Mouse (Mus musculus) common myeloid progenitor, adult 5-6 weeks (primary cell): ENCODE results near the gene Cd52. TPM values are rescaled to one million over a fixed set of nuclear protein-coding genes. Genes with fewer than 3 reads are reported as not detected.
A peak's percentile ranks its signal among the peaks of the same experiment; 100 is the strongest.

ENCODE experiments used
- ATAC-seq: replicated peaks from 2 replicates; pipeline ENCODE4 v1.8.0; 2016; ENCODE audit warnings: low read depth, mild to moderate bottlenecking, moderate TSS enrichment, inconsistent platforms; ENCODE audit not compliant: poor library complexity, severe bottlenecking
- total RNA-seq: library from RNA; stranded (forward); fragments of 200-1000, 187-1606 nt; gene quantifications from 2 replicates; pipeline ENCODE4 v1.2.3, GENCODE M21; 2017

Gene Cd52
- total RNA-seq, 1 experiment from 2014 or later, result 234 TPM

- no peak for ATAC-seq
These were observed 25.4 kb upstream of the Cd52 start for GRCm38 (mm10) chr4:134120192-134120805.

DNA sequence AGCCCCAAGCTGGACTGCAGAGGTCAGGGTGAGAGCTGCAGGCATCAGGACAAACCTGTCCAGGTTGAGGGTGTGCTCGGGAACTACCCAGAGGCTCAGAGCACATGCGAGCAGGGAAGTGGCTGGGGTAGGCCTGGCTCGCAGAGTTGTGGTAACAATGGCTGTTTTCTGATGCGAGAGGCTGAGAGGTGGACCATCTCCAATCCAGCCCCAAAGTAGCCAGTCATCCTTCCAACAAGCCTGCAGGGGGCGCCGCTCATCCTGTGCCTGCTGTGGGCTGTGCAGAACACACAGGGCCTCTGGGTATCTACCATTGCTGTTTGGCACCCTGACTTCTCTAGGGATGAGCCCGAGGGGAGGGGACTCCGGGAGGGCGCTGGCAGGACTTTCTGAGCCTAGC, 24.8 kb upstream of the Cd52 start:
- ATAC-seq, result no peak

DNA sequence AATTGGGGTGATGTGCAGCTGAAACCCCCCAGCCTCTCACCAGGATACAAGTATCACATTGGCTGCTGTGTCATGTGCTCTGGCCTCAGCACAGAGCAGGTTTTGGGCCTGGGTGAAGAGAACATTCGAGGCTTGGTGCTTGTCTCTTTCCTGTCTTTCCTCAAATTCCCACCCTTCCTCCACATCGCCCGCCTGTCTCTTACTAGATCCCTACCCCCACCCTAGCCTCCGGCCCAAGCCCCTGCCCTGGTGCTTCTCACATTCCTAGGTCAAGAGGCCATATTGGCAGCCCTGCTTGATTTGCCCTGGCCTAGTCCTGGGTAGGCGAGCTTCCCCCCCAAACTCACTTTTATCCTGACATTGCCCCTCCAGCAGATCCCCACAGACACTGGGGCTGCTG, 24.2 kb upstream of the Cd52 start:
- no peak for ATAC-seq

DNA sequence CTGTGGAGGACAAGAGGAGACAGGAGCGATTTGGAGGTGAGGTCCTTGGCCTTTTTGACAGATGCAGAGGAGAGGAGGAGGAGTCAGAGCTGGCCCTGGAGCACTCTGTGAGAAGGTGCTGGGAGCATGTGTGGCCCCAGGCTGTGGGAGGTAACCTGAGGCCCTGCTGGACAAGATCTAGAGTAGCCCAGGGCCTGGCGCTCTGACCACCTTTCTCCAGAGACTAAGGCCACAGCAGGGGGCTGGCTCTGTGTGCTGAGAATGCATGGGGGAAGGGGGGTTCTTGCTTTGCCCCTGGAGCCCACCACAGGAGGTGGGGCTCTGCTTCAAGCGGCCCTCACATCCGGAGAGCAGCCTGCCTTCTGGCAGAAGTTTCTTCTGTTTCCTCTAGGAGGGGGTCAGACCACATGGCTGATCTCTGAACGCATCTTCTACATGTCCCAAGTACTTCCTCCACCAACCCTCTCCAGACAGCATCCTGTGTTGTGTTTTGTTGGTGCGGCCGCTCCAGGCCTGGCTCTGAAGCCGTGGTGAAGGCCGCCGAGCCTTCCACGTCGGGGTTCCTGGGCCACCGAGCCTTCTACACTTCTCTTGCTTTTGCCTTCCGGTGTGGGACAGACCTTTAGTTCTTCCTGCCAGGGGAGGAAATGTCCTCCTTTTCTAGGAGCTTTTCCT, 23.4 kb upstream of the Cd52 start:
- ATAC-seq, result peak; percentile 33

DNA sequence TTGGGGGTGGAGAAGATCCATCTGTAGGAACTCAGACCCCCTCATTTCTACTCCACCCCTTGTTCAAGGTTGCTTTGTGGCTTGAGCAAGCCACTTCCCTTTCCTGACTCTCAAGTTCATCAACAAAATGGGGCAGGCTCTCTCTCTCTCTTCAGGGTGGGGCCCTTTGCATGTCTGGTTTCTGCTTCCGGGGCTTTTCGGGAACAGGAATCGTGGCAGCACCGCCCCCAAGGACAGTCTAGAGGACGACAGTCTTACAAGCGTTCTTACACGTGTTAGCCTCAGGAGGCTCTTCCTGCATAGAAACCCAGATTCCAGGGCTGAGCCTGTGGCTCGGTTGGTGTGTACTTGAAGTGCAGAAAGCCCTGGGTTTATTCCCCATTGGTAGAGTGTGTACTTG, 22.1 kb upstream of the Cd52 start:
- ATAC-seq, result peak; percentile 66

GRCm38 (mm10) chr4:134116501-134116900, 21.6 kb upstream of the Cd52 start:
- no peak for ATAC-seq

- ATAC-seq, result no peak
These were observed 20.6 kb upstream of the Cd52 start for GRCm38 (mm10) chr4:134115215-134116144.

DNA sequence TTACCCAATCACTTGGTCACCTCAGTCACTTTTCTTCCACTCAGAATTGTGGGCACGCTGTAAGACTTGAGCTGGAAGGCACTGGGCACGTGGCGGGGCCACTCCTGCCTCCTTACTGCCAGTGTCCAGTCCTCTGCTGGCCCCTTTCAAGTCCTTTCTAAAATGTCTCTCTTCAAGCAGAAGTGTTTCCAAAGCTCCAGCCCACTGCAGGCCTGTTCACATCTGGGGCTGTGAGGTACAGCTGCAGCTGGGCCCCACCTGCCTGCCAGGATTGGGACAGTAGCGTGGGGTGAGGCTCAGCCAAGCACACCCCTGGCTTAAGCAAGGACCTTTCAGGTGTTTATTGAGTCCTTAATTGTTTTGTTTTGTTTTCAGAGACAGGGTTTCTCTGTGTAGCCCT, 19.2 kb upstream of the Cd52 start:
- ATAC-seq, result no peak

DNA sequence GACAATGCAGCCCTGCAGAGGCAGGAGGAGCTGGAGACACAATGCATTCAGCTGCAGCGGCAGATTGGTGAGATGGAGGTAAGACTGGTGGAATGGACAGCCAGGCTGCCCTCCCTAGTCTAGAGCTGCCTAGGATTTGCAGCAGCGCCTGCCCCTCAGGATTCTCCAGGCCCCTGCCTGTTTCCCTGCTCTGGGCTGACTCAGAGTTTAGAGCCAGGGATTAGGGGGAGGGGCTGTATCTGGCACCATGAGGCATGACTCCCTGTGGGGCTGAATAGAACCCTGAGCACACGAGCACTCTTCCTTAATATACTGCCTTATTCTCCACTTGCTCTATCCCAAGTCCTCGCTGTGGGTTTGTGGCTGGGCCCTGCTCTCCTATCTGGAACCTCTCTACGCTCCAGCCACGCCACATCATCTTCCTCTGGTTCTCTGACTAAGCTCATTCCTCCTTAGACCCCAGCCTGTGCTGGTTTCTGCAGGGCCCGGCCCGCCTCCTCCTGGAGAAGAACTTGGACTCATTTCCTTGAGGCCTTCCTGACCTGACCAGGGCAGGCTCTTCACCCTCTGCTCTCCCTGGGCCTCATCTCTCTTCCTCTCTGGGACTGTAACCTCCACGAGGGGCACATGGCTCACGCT, 18.6 kb upstream of the Cd52 start:
- ATAC-seq, result no peak

DNA sequence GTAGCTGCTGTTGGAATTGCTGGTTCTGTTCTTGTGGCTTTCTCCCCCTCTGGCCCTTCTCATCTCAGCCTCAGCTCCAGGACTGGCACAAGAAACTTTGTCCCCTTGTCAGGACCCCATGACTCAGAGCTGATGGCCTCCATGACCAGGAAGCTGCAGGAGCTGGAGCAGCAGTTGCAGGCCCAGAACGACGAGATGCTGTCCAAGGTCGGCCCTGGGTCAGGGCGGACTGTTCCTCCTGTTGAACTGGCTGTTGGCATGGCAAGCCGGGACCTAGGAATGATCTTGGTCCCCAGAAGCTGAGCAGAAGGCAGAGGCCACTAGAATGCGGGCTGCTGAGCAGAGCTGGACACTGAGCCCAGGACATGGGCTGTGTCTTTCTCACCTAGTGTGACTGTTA, 17.5 kb upstream of the Cd52 start:
- no peak for ATAC-seq

DNA sequence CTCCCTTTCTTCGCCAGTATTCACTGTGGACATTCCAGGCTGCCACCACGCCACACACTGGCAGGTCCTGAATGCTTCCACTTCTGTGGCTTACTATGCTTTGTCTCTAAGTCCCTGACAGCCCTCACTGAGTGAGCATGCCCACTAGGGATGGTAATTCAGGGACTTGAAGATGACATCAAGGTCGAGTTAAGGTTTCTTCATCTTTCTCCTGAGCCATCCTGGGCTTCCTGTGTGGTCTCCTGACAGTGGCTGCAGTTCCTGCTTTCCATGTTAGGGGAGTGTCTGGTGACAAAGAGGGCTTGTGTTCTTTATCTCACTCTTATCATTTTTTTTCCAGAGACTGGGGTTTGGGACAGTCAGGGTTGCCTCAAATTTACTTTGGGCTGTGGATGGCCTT, 15.8 kb upstream of the Cd52 start:
- peak; percentile 15 for ATAC-seq

- no peak for ATAC-seq
These were observed 13.3 kb upstream of the Cd52 start for GRCm38 (mm10) chr4:134108196-134108595.

DNA sequence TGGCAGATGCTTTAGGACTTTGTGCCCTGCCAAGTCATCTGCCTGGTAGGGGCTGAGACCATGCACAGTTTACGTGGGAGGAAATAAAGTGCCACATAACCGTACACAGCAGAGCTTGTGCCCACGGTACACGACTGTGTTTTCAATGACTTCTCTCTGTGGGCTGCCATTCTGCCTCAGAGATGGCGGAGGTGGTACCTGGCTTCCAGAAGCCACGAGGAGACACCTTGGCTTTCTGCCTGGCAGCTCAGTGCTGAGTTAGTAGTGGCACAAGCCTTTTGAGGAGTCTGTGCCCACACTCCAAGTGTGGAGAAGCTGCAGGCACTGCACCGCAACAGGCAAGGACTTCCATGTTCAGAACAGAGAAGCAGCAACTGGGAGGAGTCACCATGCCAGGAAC, 12.8 kb upstream of the Cd52 start:
- no peak for ATAC-seq

- ATAC-seq, result peak; percentile 57
These were observed 11.2 kb upstream of the Cd52 start for GRCm38 (mm10) chr4:134106105-134106504.

- ATAC-seq, result peak; percentile 37
These were observed 7.8 kb upstream of the Cd52 start for GRCm38 (mm10) chr4:134102742-134103119.

DNA sequence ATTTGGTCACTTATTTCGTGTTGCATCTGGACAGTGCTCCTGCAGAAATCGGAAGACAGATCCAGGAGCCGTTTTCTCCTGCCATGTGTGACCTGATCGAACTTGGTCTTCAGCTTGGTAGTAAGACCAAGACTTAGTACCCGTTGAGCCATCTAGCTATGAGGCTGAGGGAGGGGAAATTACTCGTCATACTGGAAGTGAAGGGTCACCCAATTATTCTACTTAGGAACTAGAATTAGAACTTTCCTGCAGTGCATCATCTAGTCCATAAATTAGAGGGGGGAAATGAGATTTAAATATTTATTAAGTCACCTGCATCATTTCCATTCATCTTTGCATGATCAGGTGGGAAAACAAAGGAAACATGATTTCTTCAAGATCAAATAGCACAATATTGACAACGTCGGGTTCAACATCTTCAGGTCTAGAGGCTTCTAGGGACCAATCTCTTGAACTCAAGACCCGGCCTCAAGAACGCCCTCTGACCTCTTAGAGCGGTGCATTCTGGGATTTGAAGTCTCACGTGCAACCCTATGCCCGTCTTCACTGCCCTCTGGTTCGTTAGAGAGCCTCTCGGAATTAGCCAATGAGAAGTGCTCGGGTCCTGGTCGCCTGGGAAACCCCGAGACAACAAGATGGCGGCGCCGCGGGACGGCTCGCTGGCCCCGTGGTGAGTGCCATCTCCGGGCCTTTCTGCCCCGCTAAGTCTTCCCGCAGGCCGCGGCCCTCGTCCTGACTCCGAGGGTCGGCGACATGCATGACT, 7.3 kb upstream of the Cd52 start, which contains the start of gene Ubxn11:
Ubxn11 (plus strand) TSS at position 592 of the 763 bp plus-strand sequence.
- ATAC-seq, result peak; percentile 84

- ATAC-seq, result no peak
These were observed 5.4 kb upstream of the Cd52 start for GRCm38 (mm10) chr4:134100245-134100644.

DNA sequence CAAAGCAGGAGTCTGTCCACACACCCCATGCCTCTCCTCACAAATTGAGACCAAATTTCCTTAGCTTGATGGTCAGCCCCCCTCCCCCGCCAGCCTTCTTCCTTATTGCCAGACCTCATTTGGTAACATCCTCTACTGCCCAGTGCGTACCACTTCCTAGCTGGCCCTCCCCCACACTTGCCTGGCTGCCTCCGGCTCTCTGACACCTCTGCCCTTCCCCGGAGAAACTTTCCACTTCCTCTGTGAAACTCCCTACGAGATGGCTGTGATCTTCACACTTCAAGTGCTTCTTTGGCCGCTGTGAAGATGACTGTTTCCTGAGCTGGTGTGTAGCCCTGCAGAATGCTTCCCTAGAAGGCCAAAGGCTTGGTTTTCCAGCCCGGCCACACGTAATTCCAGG, 3.7 kb upstream of the Cd52 start:
- ATAC-seq, result peak; percentile 51

DNA sequence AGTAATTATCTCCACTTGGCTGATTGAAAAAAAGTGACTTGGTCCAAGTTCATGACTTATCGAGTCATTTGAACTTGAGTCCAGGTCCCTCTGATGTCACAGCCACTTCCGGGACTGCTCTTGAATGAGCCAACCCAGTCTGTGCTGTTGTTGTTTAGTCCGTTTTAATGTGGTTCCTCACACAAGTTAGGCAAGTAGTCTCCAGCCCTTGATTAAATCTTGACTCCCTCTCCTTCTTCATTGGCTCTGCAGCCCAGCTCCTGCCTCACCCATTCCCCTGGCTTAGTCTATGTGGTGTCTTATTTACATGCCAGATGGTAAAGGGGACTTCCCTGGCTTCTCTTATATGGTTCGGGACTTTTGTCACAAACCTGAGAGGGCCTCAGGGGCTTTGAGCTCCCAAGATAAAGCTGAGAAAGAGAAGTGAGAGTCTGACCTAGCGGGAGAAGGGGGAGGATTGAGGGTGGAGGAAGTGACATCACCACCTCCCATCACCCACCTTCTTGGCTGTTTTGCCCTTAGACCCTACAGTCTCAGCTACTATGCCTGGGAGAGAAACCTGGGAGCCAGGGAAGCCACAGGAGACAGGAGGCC, 2.2 kb upstream of the Cd52 start:
- peak; percentile 57 for ATAC-seq
